Mouse (Mus musculus) lung, adult 2 months (tissue): ENCODE measurements at regions not wholly inside any gene's neighbourhood (a gene's known extent, or its start where the extent isn't known, plus 50 kb on each side); places are given as distances from the start of the nearest gene placed in this dataset.

Experiments
- CTCF ChIP-seq: fragments of 200-500 bp; IDR thresholded peaks from 2 replicates; pipeline ENCODE4 v1.5.1; 2011; ENCODE audit warnings: mild to moderate bottlenecking, low read length, control low read depth; ENCODE audit not compliant: insufficient read depth
- POLR2A ChIP-seq: fragments of 200-500 bp; IDR thresholded peaks from 2 replicates; pipeline ENCODE4 v1.6.1; 2011; ENCODE audit warnings: low read depth, mild to moderate bottlenecking, control low read depth, low read length, borderline replicate concordance; ENCODE audit errors: extremely low read depth

DNA sequence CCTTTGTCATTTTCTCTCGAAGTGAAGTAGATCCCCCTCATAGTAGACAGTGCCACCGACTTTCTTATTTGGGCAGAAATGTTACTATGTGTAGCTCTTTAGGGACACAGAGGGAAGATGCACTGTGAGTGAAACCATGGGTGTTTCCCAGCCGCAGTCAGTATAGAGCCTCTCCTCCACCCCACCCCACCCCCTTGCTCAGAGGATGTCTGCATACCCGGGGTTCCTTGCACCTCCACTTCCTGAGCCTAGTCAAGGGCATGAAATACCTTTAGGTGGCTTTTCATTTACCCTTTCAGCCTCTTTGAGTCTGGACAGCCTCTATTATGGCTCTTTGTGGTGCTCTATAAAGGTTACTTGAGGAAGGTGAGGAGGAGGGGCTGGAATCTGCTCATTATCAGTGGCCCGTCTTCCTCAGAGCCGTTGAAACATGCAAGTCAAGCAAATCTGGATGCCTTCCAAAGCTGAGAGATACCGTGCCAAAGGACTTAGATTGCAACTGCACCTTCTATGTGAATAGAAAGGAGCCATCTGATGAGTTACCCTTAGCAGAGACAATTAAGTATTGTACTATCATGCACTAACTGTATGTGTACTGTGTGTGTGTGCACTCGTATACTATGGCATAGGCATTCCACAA lies 251.4 kb upstream of the Prdm1 start:
- TF ChIP-seq CTCF (no peak), POLR2A (no peak)
